Mouse (Mus musculus): Measurements from ENCODE around the gene Dglucy. TPM values are rescaled to one million over a fixed set of nuclear protein-coding genes. Genes with fewer than 3 reads are reported as not detected.
A peak's percentile ranks its signal among the peaks of the same experiment; 100 is the strongest.

Gene Dglucy
- total RNA-seq, 1 experiment from 2014 or later = 13.1 TPM

DNA sequence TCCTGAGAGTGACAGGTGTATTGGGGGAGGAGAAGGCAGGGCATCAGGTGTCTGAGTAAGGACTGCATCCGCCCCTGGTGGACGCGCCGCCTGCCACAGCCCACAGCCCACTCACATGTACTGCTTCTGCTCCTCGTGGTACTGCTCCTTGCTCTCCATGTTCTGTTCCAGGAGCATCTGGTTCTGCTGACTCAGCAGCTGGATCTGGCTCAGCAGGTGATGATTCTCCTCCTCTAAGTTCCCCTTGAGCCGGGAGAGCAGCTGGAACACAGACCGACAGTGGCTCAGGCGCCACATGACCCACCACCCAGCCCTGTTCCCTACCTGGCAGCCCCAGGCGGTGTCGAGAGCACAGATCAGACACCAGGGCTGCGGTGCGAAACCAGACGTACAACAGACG lies 152.8 kb downstream of the Dglucy start:
- no peak for DNase-seq

DNA sequence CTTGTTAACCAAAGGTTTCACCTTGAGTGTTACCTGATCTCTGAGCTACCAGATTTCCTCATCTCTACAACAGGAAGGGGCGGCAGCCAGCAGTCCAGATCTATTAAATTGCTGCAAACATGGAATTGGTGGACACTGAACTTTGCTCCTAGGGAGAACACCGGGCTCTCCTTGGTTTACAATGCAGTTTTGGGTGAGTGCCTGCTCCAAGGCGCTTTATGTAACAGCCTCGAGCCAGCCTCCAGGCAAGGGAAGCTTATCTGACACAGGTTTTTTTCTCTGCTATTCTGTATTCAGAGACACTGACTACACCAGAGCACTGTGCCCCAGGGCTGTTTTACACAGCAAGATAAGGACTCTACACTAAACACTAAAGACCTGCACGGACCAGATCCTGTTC lies 155.9 kb downstream of the Dglucy start:
- no peak for DNase-seq

- DNase-seq = peak; percentile 84
These were observed 157.3 kb downstream of the Dglucy start for GRCm38 (mm10) chr12:100936116-100936515.

DNA sequence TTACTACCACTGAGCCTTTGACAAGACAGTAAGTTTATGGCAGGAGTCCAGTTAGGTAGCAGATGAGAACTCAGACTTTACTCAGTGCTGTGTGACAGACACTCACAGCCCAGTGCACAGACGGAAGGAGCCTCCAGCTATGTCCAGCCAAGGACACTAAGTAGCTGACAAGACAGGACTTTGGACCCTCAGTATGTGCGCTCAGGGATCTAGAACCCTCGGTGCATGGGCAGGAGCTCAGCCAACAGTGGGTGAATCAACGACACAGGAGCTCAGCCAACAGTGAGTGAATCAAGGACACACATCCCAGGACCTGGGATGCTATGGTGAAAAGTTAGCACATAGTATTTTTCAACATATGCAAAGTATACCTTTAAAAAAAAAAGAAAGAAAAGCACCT lies 157.9 kb downstream of the Dglucy start:
- no peak for DNase-seq

- DNase-seq = peak; percentile 36
These were observed 158.8 kb downstream of the Dglucy start for GRCm38 (mm10) chr12:100937441-100938360.

DNA sequence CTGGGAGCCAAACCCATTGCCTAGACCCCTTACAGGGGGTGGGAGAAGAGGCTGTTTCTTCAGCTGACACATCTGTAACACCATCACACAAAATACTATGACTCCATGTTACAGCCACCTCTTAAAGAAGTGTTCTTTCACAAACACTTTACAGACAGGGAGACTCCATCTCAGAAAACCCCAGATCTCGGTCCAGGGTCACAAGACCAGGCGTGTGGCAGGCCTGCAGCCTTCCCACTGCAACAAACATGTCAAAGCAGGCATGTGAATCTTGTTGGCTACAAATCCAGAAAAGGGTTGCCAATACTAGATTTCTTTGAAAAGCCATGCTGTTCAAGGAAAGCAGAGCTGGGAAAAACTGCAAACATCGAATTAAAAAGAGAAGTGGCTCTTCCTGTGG lies 162.5 kb downstream of the Dglucy start:
- no peak for DNase-seq

DNA sequence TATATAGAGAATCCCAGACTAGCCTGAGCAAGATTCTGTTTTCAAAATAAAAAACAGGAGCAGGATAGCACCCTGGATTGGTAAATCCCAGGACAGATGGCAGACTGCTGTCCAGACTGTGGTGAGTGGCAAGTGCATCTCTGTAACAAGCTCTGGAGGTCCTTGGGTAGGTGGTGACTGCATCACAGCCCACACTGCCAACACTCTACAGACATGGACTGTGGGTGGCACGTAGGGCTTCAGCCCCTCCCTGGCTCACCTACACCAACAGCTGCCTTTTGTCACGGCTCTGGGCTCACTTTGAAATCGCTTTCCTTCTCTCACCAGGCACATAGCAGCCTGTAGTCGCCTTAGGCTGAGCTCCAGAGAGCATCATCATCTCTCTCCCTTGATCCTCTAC lies 164.3 kb downstream of the Dglucy start:
- DNase-seq = no peak

DNA sequence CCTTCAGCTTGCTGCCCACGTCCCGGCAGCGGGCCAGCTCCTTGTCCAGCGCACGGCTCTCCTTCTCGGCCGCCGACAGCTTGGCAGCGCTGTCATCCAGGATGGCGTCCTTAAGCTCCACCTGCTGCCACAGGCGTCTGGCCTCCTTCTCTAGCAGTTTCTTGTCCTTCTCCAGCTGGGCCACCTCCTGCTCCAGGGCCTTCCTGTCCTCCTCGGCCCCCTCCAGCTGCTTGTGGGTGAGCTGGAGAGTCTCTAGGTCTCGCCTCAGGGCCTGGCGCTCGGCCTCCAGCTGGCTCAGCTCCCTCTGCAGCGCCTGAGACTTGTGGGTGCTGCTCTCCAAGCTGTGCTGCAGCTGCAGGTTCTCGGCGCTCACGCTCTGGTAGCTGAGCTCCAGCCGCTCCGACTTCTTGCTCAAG lies 166.1 kb downstream of the Dglucy start:
- DNase-seq = no peak

DNA sequence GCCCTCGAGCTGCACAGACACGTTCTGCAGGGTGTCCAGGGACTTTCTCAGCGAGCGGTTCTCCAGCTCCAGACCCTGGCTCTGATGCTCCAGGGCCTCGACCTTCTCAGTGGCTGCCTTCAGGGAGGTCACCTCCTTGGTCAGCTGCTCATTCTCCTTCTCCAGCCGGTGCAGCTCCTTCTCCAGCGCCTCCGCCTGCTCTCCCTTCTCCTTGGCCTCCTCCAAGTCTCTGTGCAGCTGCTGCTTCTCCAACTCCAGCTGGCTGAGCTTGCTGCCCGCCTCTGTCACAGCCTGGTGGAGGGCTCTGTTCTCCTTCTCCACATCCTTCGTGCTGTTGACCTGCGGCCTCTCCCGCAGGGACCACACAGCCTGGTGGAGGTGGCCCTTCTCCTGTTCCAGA lies 166.6 kb downstream of the Dglucy start:
- DNase-seq = no peak

DNA sequence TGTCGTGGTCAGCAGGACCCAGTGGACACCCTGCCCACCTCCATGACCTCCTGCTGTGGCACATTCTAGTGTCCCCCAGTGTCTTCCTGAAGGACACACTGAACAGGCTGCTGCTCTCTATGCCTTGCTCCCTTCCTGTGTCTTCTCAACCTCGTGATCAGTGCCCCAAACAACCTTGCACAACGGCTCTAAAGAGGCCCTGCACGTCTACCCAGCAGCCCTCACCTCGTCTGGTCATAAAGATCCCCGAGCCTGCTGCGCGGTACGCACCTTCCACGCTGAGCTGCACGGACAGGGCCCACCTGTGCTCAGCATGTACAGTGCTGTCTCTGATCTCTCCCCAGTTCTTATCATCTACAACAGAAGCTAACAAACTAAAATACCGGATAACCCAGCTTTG lies 167.1 kb downstream of the Dglucy start:
- DNase-seq = no peak

Other genes starting within 250 kb of the Dglucy start
- gene Rps6ka5, start 52.1 kb upstream of the Dglucy start, total RNA-seq (2021) = 11.2 and 12.6 TPM in 2 replicates
- gene Gpr68, start 129.1 kb downstream of the Dglucy start, total RNA-seq (2021) = 0.85 and 3.1 TPM in 2 replicates
- 7.9 and 17.4 TPM in 2 replicates for gene Ccdc88c, start 250.0 kb downstream of the Dglucy start, total RNA-seq (2021)

Measured in adrenal gland, postnatal 14 days (tissue).